Mouse (Mus musculus) kidney, postnatal 0 days (tissue): ENCODE results near the gene Vmn2r9. TPM values are rescaled to one million over a fixed set of nuclear protein-coding genes. Genes with fewer than 3 reads are reported as not detected.
A peak's percentile ranks its signal among the peaks of the same experiment; 100 is the strongest.
"Not testable (repeated sequence)": the region's sequence is repeated elsewhere in the genome, so short reads cannot be mapped to it uniquely, and the experiment has no call there.

Source experiments
- ATAC-seq: fragments of 200-750 bp; cut with Nextera tagmentation; replicated peaks from 2 replicates; pipeline ENCODE4 v1.8.0; 2017; ENCODE audit warnings: low read depth, moderate number of reproducible peaks, moderate TSS enrichment, moderate library complexity; ENCODE audit not compliant: low FRiP score
- DNase-seq: peaks from one replicate; pipeline ENCODE4 v3.0.0-alpha.2; 2016; ENCODE audit warnings: low spot score
- H3K27ac ChIP-seq: fragments of 300-500 bp; sonication (generic); 2 replicates; pipeline ENCODE4 v1.5.1; 2014; ENCODE audit warnings: mild to moderate bottlenecking
- H3K27me3 ChIP-seq: fragments of 300-500 bp; sonication (generic); 2 replicates; pipeline ENCODE4 v1.6.1; 2014; ENCODE audit warnings: low read length, mixed read lengths; ENCODE audit not compliant: insufficient read depth
- H3K36me3 ChIP-seq: fragments of 300-500 bp; sonication (generic); 2 replicates; pipeline ENCODE4 v1.6.1; 2014; ENCODE audit warnings: low read length, mixed read lengths; ENCODE audit not compliant: insufficient read depth
- H3K4me1 ChIP-seq: fragments of 300-500 bp; sonication (generic); replicated peaks from 2 replicates; pipeline ENCODE4 v1.6.1; 2014; ENCODE audit warnings: antibody characterized with exemption, low read length, mixed read lengths; ENCODE audit not compliant: insufficient read depth
- H3K4me2 ChIP-seq: fragments of 300-500 bp; sonication (generic); 2 replicates; pipeline ENCODE4 v1.6.1; 2014; ENCODE audit warnings: mild to moderate bottlenecking, low read length, moderate library complexity, mixed read lengths
- H3K4me3 ChIP-seq: fragments of 300-500 bp; sonication (generic); replicated peaks from 2 replicates; pipeline ENCODE4 v1.5.1; 2014; ENCODE audit warnings: low read depth, low read length
- H3K9ac ChIP-seq: fragments of 300-500 bp; sonication (generic); 2 replicates; pipeline ENCODE4 v1.6.1; 2014; ENCODE audit warnings: low read depth, low read length
- H3K9me3 ChIP-seq: fragments of 300-500 bp; sonication (generic); replicated peaks from 2 replicates; pipeline ENCODE4 v1.6.1; 2016; ENCODE audit warnings: low read length, inconsistent platforms, mixed read lengths
- CTCF ChIP-seq: IDR thresholded peaks from 2 replicates; pipeline ENCODE4 v1.5.1; 2016; ENCODE audit warnings: antibody characterized with exemption, low read depth, mild to moderate bottlenecking, moderate library complexity
- WGBS: fragments of 180-500 bp; shearing (Covaris S2); extraction: QIAGEN DNeasy Blood & Tissue Kit; methylation state at CpG from one replicate; pipeline ENCODE4 v1.1.7; 2014; 5-methylcytosine and 5-hydroxymethylcytosine counted together
- polyA plus RNA-seq: library from polyadenylated mRNA; unstranded; fragments of >200 nt; fragmentation: Nextera tagmentation; extraction: Ambion mirVana; gene quantifications from 2 replicates; pipeline ENCODE4 v1.2.1, GENCODE M21; 2015

Gene Vmn2r9
- polyA plus RNA-seq: not detected in 2 replicates

GRCm38 (mm10) chr5:108852501-108852900, at the start of gene Vmn2r9:
TSS of gene Vmn2r9 (minus strand) at chr5:108852601.
- ATAC-seq, H3K9ac ChIP-seq, H3K36me3 ChIP-seq, H3K4me1 ChIP-seq, H3K4me3 ChIP-seq, H3K27ac ChIP-seq, DNase-seq, H3K4me2 ChIP-seq, H3K27me3 ChIP-seq, H3K9me3 ChIP-seq: not testable (repeated sequence)
- WGBS: 68% methylated on average over 1 of the region's 1 CpGs

DNA sequence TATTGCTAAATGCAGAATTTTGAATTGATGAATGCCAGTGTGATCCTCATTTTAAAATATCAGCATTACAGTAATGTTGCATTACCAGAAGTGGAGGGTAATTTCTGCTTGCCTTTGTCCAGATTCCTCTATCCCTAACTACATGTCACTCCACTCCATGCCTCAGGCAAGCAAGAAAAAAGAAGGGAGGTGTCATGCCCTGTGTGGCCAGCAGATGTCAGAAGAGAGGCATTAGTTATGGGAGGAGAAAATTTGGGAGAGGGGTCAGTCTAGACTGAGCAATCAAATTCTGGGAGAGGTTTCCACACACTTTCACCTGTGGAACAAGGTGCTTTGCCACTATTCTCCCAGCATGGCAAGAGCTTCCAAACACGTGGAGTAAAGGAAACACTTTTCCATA, 14.3 kb upstream of the Vmn2r9 start:
- H3K4me3 ChIP-seq, H3K27ac ChIP-seq, H3K9me3 ChIP-seq, ATAC-seq, H3K9ac ChIP-seq, H3K27me3 ChIP-seq, H3K4me1 ChIP-seq, H3K4me2 ChIP-seq, H3K36me3 ChIP-seq: not testable (repeated sequence)
- peak; percentile 71 for TF ChIP-seq CTCF
- WGBS: 15% methylated on average over 1 of the region's 1 CpGs
- DNase-seq: peak; percentile 2

- H3K9ac ChIP-seq: no peak overlapping the region
- H3K36me3 ChIP-seq: no peaks in the 10 kb centered on the region
- H3K9me3 ChIP-seq: no peaks in the 10 kb centered on the region
- TF ChIP-seq CTCF: no peak
- no peaks in the 10 kb centered on the region for H3K27me3 ChIP-seq
- ATAC-seq (no peak), DNase-seq (no peak)
- H3K4me3 ChIP-seq: no peak overlapping the region
- no peak overlapping the region for H3K4me2 ChIP-seq
- 34% methylated on average over 1 of the region's 1 CpGs for WGBS
- H3K27ac ChIP-seq: no peak overlapping the region
- no peaks in the 10 kb centered on the region for H3K4me1 ChIP-seq
Measured at GRCm38 (mm10) chr5:108849466-108849865, 2.9 kb downstream of the Vmn2r9 start.

- H3K9ac ChIP-seq: no peak overlapping the region
- TF ChIP-seq CTCF: peak; percentile 52
- H3K36me3 ChIP-seq: no peaks in the 10 kb centered on the region
- H3K9me3 ChIP-seq: no peaks in the 10 kb centered on the region
- H3K27ac ChIP-seq: no peak overlapping the region
- 68% methylated on average over 1 of the region's 1 CpGs for WGBS
- no peaks in the 10 kb centered on the region for H3K27me3 ChIP-seq
- H3K4me2 ChIP-seq: no peak overlapping the region
- peak; percentile 27 for DNase-seq
- no peak overlapping the region for H3K4me3 ChIP-seq
- no peak for ATAC-seq
- H3K4me1 ChIP-seq: no peaks in the 10 kb centered on the region
Measured at GRCm38 (mm10) chr5:108836156-108836555, 16.2 kb downstream of the Vmn2r9 start.

GRCm38 (mm10) chr5:108823276-108823675, 29.1 kb downstream of the Vmn2r9 start:
- no peak overlapping the region for H3K4me2 ChIP-seq
- no peaks in the 10 kb centered on the region for H3K9me3 ChIP-seq
- H3K4me3 ChIP-seq: no peak overlapping the region
- H3K4me1 ChIP-seq: no peaks in the 10 kb centered on the region
- WGBS: 88% methylated on average over 2 of the region's 2 CpGs
- H3K27me3 ChIP-seq: no peaks in the 10 kb centered on the region
- no peak overlapping the region for H3K9ac ChIP-seq
- ATAC-seq (no peak), DNase-seq (no peak)
- no peak overlapping the region for H3K27ac ChIP-seq
- H3K36me3 ChIP-seq: no peaks in the 10 kb centered on the region
- no peak for TF ChIP-seq CTCF

GRCm38 (mm10) chr5:108808750-108809149, 43.7 kb downstream of the Vmn2r9 start, which contains the start of gene Vmn2r8:
TSS of gene Vmn2r8 (minus strand) at chr5:108808850.
- DNase-seq, H3K4me2 ChIP-seq, ATAC-seq, H3K27ac ChIP-seq, H3K4me1 ChIP-seq, H3K9ac ChIP-seq, H3K36me3 ChIP-seq, H3K9me3 ChIP-seq, H3K27me3 ChIP-seq, H3K4me3 ChIP-seq: not testable (repeated sequence)
- 63% methylated on average over 2 of the region's 2 CpGs for WGBS

DNA sequence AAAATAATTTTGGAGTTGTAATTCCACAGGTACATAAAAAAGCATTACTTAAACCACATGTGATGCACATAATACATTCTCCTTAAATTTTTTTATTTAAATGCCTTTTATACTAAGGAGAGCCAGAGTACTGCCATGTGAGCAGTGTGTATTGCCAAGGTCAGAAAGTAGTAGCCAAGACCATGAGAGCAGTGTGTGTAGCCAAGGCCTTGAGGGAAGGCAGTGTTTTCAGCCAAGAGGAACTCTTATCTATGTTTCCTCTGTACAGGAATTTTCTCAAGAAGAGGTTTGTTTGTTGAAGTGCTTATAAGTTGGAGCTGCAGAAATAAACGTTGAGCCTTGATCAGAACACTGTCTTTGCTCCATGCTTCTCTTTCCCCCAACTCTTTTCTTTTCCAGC, 48.8 kb downstream of the Vmn2r9 start:
- Histone ChIP-seq H3K4me2 (no peak overlapping the region), H3K9ac (no peak overlapping the region), H3K4me1 (no peaks in the 10 kb centered on the region), H3K36me3 (no peaks in the 10 kb centered on the region), H3K27me3 (no peaks in the 10 kb centered on the region), H3K27ac (no peak overlapping the region), H3K9me3 (no peaks in the 10 kb centered on the region), H3K4me3 (no peak overlapping the region)
- ATAC-seq: no peak
- TF ChIP-seq CTCF: no peak
- 43% methylated on average over 1 of the region's 1 CpGs for WGBS
- no peak for DNase-seq

DNA sequence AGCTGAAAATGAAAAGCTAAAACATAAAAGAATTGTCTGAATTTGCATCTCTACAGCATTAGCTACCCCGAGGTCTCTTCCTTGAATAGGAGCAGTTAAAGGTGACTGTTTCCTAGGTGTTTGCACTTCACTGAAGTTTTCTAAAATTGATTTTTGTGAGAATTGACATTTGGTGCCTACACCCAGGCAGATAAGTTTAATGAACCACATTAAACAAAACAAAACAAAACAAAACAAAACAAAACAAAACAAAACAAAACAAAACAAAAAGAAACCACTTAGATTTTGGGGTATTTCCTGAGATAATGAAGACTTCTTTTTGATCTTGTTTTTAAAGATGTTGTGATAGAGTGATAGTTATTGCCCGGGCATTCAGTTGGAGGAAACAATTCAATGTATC, 57.1 kb downstream of the Vmn2r9 start, which contains the start of gene Tmed11:
Tmed11 (minus strand) TSS at position 101 of the 400 bp plus-strand sequence.
- H3K9ac ChIP-seq, H3K9me3 ChIP-seq, H3K36me3 ChIP-seq, H3K4me1 ChIP-seq, ATAC-seq, H3K4me2 ChIP-seq, DNase-seq, H3K4me3 ChIP-seq, H3K27ac ChIP-seq, H3K27me3 ChIP-seq: not testable (repeated sequence)
- 66% methylated on average over 2 of the region's 2 CpGs for WGBS
